Comparison of ENCODE assay signal across 21 mouse cellular contexts in the genomic region with DNA sequence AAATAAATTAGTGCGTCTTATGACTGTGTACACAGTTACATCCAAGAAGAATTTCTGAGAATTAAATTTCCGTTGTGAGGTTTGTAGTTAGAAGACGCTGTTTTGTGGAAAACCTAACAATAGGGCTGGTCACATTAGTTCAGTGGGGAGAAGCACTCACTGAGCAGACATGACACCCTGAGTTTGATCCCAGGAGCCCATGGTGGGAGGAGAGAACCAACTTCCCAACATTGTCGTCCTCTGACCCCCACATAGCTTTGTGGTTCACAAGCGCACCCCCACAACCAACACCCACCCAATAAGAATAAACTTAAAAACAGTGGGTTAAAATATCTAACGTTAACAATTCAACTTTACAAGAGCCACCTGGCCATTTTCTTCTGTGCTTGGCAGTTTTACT. TPM values are rescaled to one million over a fixed set of nuclear protein-coding genes. Genes with fewer than 3 reads are reported as not detected.
DNase-seq lines count a peak whose midpoint lies in the region; ATAC-seq and TF ChIP-seq lines count a peak whose summit lies in the region.
"Had no signal": no experiment of that assay in that cellular context is flagged by ENCODE, and none has a peak within 500 bp of the region (broad histone marks: within the 10 kb centered on the region; RNA-seq: fewer than 3 reads in every experiment).

No protein-coding gene starts in this region.

- no peak for DNase-seq in kidney, postnatal 10 days
- DNase-seq in kidney, postnatal 0 days (ENCODE audit: low spot score), result peak; percentile 61
- DNase-seq in kidney, postnatal 36 days, result no peak
- DNase-seq: adrenal gland, adult 2 months; adrenal gland, postnatal 10 days; adrenal gland, postnatal 25 days; cerebellum, adult 11 months; cerebellum, adult 18-20 months; cerebellum, adult 8-10 months; cerebellum, adult 9-11 months; cerebellum, postnatal 14 days; cerebellum, postnatal 36 days; embryo, embryonic 11 days had no signal

- 26% methylated on average over 6 of the region's 6 CpGs for WGBS in kidney, embryonic 15.5 days
- 27% methylated on average over 6 of the region's 6 CpGs for WGBS in kidney, postnatal 0 days

- H3K4me2 ChIP-seq in kidney, embryonic 15.5 days, result no peak overlapping the region
- no peak overlapping the region for H3K4me2 ChIP-seq in kidney, postnatal 0 days (ENCODE audit: low read length)
- H3K4me2 ChIP-seq: embryonic facial prominence, embryonic 13.5 days; embryonic facial prominence, embryonic 15.5 days; forebrain, embryonic 12.5 days had no signal

- TF ChIP-seq CTCF in kidney, postnatal 0 days (IDR thresholded peaks at IDR 0.05; ENCODE audit: low read depth), result no peak

- H3K9ac ChIP-seq in kidney, embryonic 15.5 days, result no peak overlapping the region
- no peak overlapping the region for H3K9ac ChIP-seq in kidney, postnatal 0 days (ENCODE audit: low read depth, low read length)
- H3K9ac ChIP-seq: embryonic facial prominence, embryonic 13.5 days; embryonic facial prominence, embryonic 15.5 days; forebrain, embryonic 12.5 days had no signal

- no peak overlapping the region for H3K27ac ChIP-seq in kidney, embryonic 15.5 days
- H3K27ac ChIP-seq in kidney, postnatal 0 days, result no peak overlapping the region
- H3K27ac ChIP-seq: embryonic facial prominence, embryonic 13.5 days; embryonic facial prominence, embryonic 15.5 days; forebrain, embryonic 10.5 days; forebrain, embryonic 12.5 days had no signal

- no peaks in the 10 kb centered on the region for H3K9me3 ChIP-seq in kidney, embryonic 15.5 days (replicated peaks)
- no peaks in the 10 kb centered on the region for H3K9me3 ChIP-seq in kidney, postnatal 0 days (replicated peaks; ENCODE audit: low read length)
- H3K9me3 ChIP-seq: embryonic facial prominence, embryonic 13.5 days; embryonic facial prominence, embryonic 15.5 days; forebrain, embryonic 10.5 days; forebrain, embryonic 12.5 days had no signal

- no peaks in the 10 kb centered on the region for H3K27me3 ChIP-seq in kidney, embryonic 15.5 days
- no peaks in the 10 kb centered on the region for H3K27me3 ChIP-seq in kidney, postnatal 0 days (ENCODE audit: insufficient read depth, low read length)
- H3K27me3 ChIP-seq: embryonic facial prominence, embryonic 13.5 days; embryonic facial prominence, embryonic 15.5 days; forebrain, embryonic 12.5 days had no signal

- 0 out of 2 replicates have a peak, but pooled peaks have one; percentile 64 for ATAC-seq in kidney, embryonic 15.5 days (replicated peaks; ENCODE audit: low FRiP score)
- ATAC-seq in kidney, postnatal 0 days (replicated peaks; ENCODE audit: low FRiP score, low read depth), result no peak
- ATAC-seq: forebrain, embryonic 14.5 days; forebrain, embryonic 16.5 days had no signal

- H3K4me1 ChIP-seq in kidney, embryonic 15.5 days, result peaks cover 6% of the 10 kb centered on the region; the same call in 1 of the 2 replicates
- no peaks in the 10 kb centered on the region for H3K4me1 ChIP-seq in kidney, postnatal 0 days (replicated peaks; ENCODE audit: insufficient read depth, low read length)
- H3K4me1 ChIP-seq: embryonic facial prominence, embryonic 15.5 days; forebrain, embryonic 10.5 days; forebrain, embryonic 12.5 days had no signal

- no peak overlapping the region for H3K4me3 ChIP-seq in kidney, embryonic 15.5 days (replicated peaks)
- H3K4me3 ChIP-seq in kidney, postnatal 0 days (replicated peaks; ENCODE audit: low read depth, low read length), result no peak overlapping the region
- H3K4me3 ChIP-seq: embryonic facial prominence, embryonic 13.5 days; embryonic facial prominence, embryonic 15.5 days; erythroblast, embryonic 14.5 days; forebrain, embryonic 10.5 days; forebrain, embryonic 12.5 days had no signal

- H3K36me3 ChIP-seq in kidney, embryonic 15.5 days, result no peaks in the 10 kb centered on the region
- no peaks in the 10 kb centered on the region for H3K36me3 ChIP-seq in kidney, postnatal 0 days (ENCODE audit: insufficient read depth, low read length)
- H3K36me3 ChIP-seq: embryonic facial prominence, embryonic 13.5 days; embryonic facial prominence, embryonic 15.5 days; forebrain, embryonic 10.5 days; forebrain, embryonic 12.5 days had no signal

RNA-seq across cellular contexts. Expression of a gene that starts 18.5 kb away (rescaled TPM):
- polyA plus RNA-seq in kidney, embryonic 15.5 days (2015; fragmentation: Nextera tagmentation; extraction: Ambion mirVana), result 6.8 and 8.5 TPM in 2 replicates
- polyA plus RNA-seq in kidney, postnatal 0 days (2015; fragmentation: Nextera tagmentation; extraction: Ambion mirVana), result 3.9 and 4.0 TPM in 2 replicates

RNA-seq across cellular contexts. Expression of a gene that starts 60.0 kb away (rescaled TPM):
- 58.0 and 70.8 TPM in 2 replicates for polyA plus RNA-seq in kidney, embryonic 15.5 days (2015; fragmentation: Nextera tagmentation; extraction: Ambion mirVana)
- polyA plus RNA-seq in kidney, postnatal 0 days (2015; fragmentation: Nextera tagmentation; extraction: Ambion mirVana), result 64.5 and 68.9 TPM in 2 replicates
